Mouse (Mus musculus) frontal cortex, adult 2 months (tissue): Measurements from ENCODE around the gene Rimklb. TPM values are rescaled to one million over a fixed set of nuclear protein-coding genes. Genes with fewer than 3 reads are reported as not detected.
A peak's percentile ranks its signal among the peaks of the same experiment; 100 is the strongest.
"Not testable (repeated sequence)": the region's sequence is repeated elsewhere in the genome, so short reads cannot be mapped to it uniquely, and the experiment has no call there.

Experiments used
- DNase-seq, 2 experiments: peaks; one replicate each; pipeline ENCODE4 v3.0.0; 2022; ENCODE audit warnings: low spot score in 1 of 2; ENCODE audit errors: extremely low spot score in 1 of 2
- polyA plus RNA-seq: library from polyadenylated mRNA; depleted of rRNA; stranded (reverse); fragments of >200 nt; gene quantifications from 2 replicates; pipeline ENCODE4 v1.2.3, GENCODE M21; 2012; rRNA removed

The Rimklb gene
- polyA plus RNA-seq = 51.2 and 54.9 TPM in 2 replicates

DNA sequence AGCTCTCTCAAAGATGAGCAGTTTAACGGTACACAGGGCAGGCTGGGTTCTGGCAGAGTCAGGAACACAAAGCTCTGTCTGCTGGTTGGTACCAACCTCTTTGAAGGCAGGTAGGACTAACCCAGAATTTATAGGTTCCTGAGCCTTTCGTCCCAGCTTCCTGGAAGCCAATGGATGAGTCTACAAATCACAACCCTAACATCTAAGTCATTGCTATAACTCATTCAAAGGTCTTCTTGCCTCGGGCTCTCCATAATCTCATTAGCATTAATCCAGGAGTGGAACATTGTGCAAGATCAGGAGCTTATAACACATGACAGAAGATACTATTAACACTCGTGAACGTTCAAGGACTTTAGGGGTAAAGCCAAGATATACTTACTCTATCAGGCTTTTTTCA, at the start of gene Rimklb:
Gene Rimklb, minus strand, starts transcription at position 101 of the 400 bp plus-strand sequence.
- no peak for DNase-seq

DNA sequence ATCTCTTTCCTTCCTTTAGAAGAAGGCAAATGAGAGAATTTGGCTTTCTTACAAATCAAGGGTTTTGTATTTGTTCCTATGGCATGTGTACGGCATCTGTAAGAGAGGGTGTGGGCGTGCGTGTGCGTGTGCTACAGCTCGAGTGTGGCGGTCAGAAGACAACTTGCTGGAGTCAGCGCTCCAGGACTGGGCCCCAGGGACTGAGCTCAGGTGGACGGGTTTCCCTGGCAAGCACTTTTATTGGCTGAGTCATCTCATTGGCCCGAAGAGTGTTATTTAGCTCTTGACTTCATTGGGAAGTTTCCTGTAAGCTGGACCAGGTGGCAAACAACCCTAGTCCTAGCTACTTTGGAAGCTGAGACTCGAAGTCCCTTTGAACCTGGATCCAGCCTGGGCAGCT, 47.4 kb upstream of the Rimklb start:
- DNase-seq = no peak

- no peak for DNase-seq
These were observed 46.8 kb upstream of the Rimklb start for GRCm38 (mm10) chr6:122545289-122545882.

DNA sequence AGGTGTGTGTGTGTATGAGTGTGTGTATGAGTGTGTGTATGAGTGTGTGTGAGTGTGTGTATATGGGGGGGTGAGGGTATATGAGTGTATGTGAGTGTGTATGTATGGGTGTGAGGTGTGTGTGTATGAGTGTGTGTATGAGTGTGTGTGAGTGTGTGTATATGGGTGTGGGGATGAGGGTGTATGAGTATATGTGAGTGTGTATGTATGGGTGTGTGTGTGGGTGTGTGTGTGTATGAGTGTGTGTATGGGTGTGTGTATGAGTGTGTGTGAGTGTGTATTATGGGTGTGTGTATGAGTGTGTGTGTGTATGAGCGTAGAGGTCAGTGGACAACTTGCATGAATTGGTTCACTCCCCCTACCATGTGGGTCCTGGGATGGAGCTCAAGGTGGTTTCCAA, 46.1 kb upstream of the Rimklb start:
- DNase-seq = no peak

GRCm38 (mm10) chr6:122543574-122543973, 45.0 kb upstream of the Rimklb start:
- no peak for DNase-seq

DNA sequence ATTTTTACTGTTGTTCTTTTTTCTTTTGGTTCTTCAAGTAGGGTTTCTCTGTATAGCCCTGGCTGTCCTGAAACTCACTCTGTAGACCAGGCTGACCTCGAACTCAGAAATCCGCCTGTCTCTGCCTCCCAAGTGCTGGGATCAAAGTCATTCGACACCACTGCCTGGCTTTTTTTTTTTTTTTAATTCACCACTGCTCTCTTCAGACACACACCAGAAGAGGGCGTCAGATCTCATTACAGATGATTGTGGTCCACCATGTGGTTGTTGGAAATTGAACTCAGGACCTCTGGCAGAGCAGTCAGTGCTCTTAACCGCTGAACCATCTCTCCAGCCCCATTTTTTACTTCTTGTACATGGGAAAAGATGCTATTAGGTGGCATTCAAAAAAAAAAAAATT, 43.9 kb upstream of the Rimklb start:
- DNase-seq = not testable (repeated sequence)

- peak in 1 of 2 experiments; percentile 43 for DNase-seq
These were observed 41.0 kb upstream of the Rimklb start for GRCm38 (mm10) chr6:122539564-122539963.

DNA sequence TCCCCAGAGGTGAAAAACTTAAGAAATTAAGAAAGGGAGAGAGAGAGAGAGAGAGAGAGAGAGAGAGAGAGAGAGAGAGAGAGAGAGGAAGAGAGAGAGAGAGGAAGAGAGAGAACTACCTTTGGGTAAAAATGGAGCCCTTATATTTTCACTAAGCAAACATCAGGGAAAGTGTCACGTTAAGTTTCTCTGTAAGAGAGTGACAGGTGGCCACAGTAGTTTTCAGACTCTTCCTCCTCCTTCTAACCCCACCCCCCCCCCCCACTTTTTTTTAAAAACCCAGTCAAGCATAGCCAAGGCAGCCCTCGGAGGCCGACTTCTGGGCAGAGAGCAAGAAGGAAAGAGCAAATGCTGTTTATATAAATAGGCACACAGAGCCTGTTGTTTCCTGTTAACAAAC, 35.5 kb upstream of the Rimklb start:
- DNase-seq = no peak

GRCm38 (mm10) chr6:122532883-122533302, 34.3 kb upstream of the Rimklb start:
- DNase-seq = no peak

DNA sequence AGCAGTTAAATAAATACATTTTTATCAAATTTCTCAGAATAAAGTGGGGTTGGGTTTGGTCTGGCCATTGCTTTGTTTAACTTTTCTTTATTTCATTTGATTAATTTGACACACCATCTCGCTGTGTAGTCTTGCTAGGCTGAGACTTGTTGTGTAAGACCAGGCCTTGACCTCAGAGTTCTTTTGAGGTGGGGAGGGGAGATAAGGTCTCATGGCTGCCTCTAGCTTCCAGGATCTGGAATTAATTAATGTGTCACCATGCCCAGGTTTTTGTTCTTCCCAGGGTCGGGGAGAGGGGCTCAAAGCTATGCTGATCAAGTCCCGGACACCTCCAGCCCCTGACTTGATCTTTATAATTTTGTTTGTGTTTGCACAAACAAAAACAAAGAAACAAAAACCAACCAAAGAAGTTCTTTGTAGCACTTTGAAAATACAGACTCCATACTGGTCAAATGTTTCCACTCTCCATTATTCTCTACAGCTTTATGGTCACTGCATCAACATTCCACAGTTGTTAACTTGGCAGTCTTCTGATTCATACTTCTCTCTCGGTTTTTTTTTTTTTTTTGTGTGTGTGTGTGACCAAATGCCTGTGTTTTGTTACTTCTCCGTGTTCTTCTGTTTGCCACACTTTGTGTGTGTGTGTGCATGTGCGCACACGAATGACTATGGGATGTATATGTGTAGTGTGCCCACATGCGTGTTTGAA, 33.1 kb upstream of the Rimklb start:
- DNase-seq = no peak

DNA sequence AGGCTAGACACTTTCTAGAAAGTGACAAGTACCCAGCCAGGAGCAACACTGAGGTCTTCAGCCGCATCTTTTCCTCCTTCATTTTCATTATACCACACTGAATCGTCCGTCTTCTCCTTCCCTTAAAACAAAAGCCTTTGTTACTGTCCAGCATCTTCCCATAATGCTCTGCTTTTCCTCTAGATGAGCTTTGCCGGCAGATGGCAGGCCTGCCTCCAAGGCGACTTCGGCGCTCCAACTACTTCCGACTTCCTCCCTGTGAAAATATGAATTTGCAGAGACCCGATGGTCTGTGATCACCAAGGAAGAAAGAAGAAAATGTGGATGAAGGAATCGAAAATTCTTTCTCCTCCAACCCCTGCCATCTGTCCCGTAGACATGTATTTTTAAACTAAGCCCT, 29.6 kb upstream of the Rimklb start:
- peak in 1 of 2 experiments; percentile 13 for DNase-seq

DNA sequence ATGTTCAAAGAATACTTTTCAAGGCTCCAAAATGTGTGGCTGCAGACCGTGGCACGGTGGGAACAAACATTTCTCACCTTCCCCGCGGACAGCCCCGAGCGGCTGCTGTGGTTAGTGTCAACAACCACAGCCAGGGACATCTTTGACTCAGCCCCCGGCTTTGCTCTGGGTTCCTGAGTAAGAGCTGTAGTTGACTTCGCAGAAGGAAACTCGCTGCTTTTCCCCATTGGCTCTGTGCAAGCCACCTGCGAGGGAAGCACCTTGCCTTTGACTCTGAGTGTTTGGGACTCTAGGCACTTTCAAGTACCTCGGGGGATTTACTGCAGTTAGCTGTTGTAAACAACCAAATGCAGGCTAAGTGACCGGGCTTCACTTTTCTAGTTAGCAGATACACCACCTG, 29.0 kb upstream of the Rimklb start:
- no peak for DNase-seq

GRCm38 (mm10) chr6:122523289-122523688, 24.7 kb upstream of the Rimklb start:
- no peak for DNase-seq

DNA sequence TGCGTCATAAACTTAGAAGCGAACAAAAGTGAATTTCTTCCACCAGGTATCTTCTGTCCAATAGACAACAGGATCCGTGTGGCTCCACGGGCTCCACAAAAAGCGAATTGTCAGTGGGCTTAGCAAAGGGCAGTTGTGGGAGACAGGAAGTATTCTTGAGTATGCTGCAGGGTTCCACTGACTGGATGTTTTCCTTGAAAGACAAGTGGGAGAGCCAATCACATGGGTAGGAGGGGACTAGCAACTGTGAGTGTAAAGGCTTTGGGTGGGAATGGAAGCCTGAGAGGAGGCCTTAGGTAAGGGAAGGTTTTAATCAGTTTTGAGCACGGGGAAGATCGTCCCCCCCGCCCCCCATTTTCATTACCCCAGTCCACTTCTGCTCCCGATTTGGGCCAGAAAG, 24.0 kb upstream of the Rimklb start:
- DNase-seq = peak in 1 of 2 experiments; percentile 23

DNA sequence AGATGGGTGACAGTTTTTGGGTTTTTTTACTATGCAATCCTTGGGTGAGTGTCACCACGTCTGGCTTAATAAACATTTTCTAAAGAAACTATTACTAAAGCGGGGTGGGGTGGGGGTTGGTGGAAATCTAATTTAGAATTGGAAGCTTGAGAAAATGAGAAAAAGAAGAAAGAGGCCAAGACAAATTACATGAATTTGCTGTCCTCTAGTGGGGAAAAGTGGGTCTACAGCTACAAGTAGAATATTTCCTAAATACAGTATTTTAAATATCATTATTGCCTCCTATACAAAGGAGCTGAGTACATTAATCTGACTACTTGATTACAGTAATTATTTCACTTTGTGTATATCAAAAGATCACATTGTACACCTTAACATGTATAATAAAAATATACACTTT, 20.8 kb upstream of the Rimklb start:
- peak in 1 of 2 experiments; percentile 76 for DNase-seq

- DNase-seq = no peak
These were observed 19.1 kb upstream of the Rimklb start for GRCm38 (mm10) chr6:122517668-122518067.

GRCm38 (mm10) chr6:122515762-122516161, 17.2 kb upstream of the Rimklb start:
- not testable (repeated sequence) for DNase-seq

- DNase-seq = no peak
These were observed 15.8 kb upstream of the Rimklb start for GRCm38 (mm10) chr6:122514312-122514711.

GRCm38 (mm10) chr6:122512914-122513878, 14.6 kb upstream of the Rimklb start:
- no peak for DNase-seq

GRCm38 (mm10) chr6:122508494-122508893, 9.9 kb upstream of the Rimklb start:
- DNase-seq = no peak

DNA sequence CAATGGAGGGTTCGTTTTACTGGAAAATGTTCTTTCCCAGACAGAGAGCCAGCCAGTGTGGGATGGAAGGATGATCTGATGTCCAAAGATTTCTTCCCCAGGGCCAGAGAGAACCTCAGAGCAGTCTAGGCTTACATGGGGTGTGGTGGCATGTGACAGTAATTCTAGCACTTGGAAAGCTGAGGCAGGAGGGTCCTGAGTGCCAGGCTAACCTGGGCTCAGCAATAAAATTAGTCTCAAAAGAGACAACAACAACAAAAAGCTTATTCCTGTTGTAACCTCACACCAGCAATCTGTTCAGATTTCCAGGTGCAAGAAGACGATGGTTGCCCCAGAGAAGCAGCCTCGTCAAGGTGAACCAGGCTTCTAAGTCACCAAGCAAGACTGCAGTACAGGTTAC, 7.0 kb upstream of the Rimklb start, which contains the start of gene Mfap5:
Gene Mfap5, plus strand, starts transcription at position 301 of the 400 bp plus-strand sequence.
- DNase-seq = no peak
